Mouse (Mus musculus): ENCODE results near the gene Fbxl8. TPM values are rescaled to one million over a fixed set of nuclear protein-coding genes. Genes with fewer than 3 reads are reported as not detected.
A peak's percentile ranks its signal among the peaks of the same experiment; 100 is the strongest.

Fbxl8 gene
- total RNA-seq, 2 experiments from 2014 or later, result 0.60 to 0.84 TPM

GRCm38 (mm10) chr8:105298351-105299252, 34.2 kb downstream of the Fbxl8 start:
- DNase-seq, result no peak
- intact Hi-C loops (cut with DNase I), result no loop called here

GRCm38 (mm10) chr8:105299962-105300361, 35.5 kb downstream of the Fbxl8 start:
- intact Hi-C loops (cut with DNase I), result no loop called here
- no peak for DNase-seq

- no peak for DNase-seq
- intact Hi-C loops (cut with DNase I), result no loop called here
Measured at GRCm38 (mm10) chr8:105303396-105303795, 38.9 kb downstream of the Fbxl8 start.

GRCm38 (mm10) chr8:105303874-105304273, 39.4 kb downstream of the Fbxl8 start:
- intact Hi-C loops (cut with DNase I), result no loop called here
- DNase-seq, result no peak

- intact Hi-C loops (cut with DNase I), result no loop called here
- DNase-seq, result no peak
Measured at GRCm38 (mm10) chr8:105304325-105305210, 40.1 kb downstream of the Fbxl8 start.

GRCm38 (mm10) chr8:105305211-105306145, 41.0 kb downstream of the Fbxl8 start, which contains the start of gene Elmo3:
TSS of gene Elmo3 (plus strand) at chr8:105305601.
- DNase-seq, result peak; percentile 65
- intact Hi-C loops (cut with DNase I), result no loop called here

- intact Hi-C loops (cut with DNase I), result no loop called here
- DNase-seq, result no peak
Measured at GRCm38 (mm10) chr8:105306146-105306691, 41.8 kb downstream of the Fbxl8 start.

GRCm38 (mm10) chr8:105307670-105308069, 43.2 kb downstream of the Fbxl8 start:
- intact Hi-C loops (cut with DNase I), result no loop called here

GRCm38 (mm10) chr8:105308428-105308827, 44.0 kb downstream of the Fbxl8 start:
- DNase-seq, result no peak
- intact Hi-C loops (cut with DNase I), result no loop called here

More at GRCm38 (mm10) chr8:105307670-105308069, 43.2 kb downstream of the Fbxl8 start:
- no peak for DNase-seq

- DNase-seq, result peak; percentile 66
- intact Hi-C loops (cut with DNase I), result no loop called here
Measured at GRCm38 (mm10) chr8:105309142-105309847, 44.8 kb downstream of the Fbxl8 start.

GRCm38 (mm10) chr8:105310118-105310517, 45.7 kb downstream of the Fbxl8 start:
- intact Hi-C loops (cut with DNase I), result no loop called here
- DNase-seq, result no peak

GRCm38 (mm10) chr8:105311718-105312117, 47.3 kb downstream of the Fbxl8 start:
- intact Hi-C loops (cut with DNase I), result no loop called here
- DNase-seq, result no peak

- no peak for DNase-seq
- intact Hi-C loops (cut with DNase I), result no loop called here
Measured at GRCm38 (mm10) chr8:105312891-105313481, 48.5 kb downstream of the Fbxl8 start.

- DNase-seq, result no peak
- intact Hi-C loops (cut with DNase I), result no loop called here
Measured at GRCm38 (mm10) chr8:105313622-105314402, 49.4 kb downstream of the Fbxl8 start.

- intact Hi-C loops (cut with DNase I), result no loop called here
- no peak for DNase-seq
Measured at GRCm38 (mm10) chr8:105315073-105315769, 50.8 kb downstream of the Fbxl8 start.

- intact Hi-C loops (cut with DNase I), result no loop called here
- no peak for DNase-seq
Measured at GRCm38 (mm10) chr8:105317941-105318340, 53.5 kb downstream of the Fbxl8 start.

- intact Hi-C loops (cut with DNase I), result no loop called here
- DNase-seq, result no peak
Measured at GRCm38 (mm10) chr8:105318662-105319190, 54.3 kb downstream of the Fbxl8 start.

Data from left cerebral cortex, postnatal 4 days (tissue).